Mouse (Mus musculus) hindbrain, embryonic 11.5 days (tissue): ENCODE data around the gene Mettl7a2. TPM values are rescaled to one million over a fixed set of nuclear protein-coding genes. Genes with fewer than 3 reads are reported as not detected.

Experiments
- ATAC-seq: fragments of 200-750 bp; cut with Nextera tagmentation; 2 replicates; pipeline ENCODE4 v1.8.0; 2017; ENCODE audit warnings: mild to moderate bottlenecking, moderate TSS enrichment, moderate library complexity; ENCODE audit not compliant: low FRiP score
- DNase-seq: peaks from one replicate; pipeline ENCODE4 v3.0.0-alpha.2; 2015; ENCODE audit warnings: low spot score
- H3K27ac ChIP-seq: fragments of 300-500 bp; sonication (generic); 2 replicates; pipeline ENCODE4 v1.5.1; 2014; ENCODE audit warnings: mild to moderate bottlenecking, low read depth, low read length
- H3K27me3 ChIP-seq: fragments of 300-500 bp; sonication (generic); 2 replicates; pipeline ENCODE4 v1.6.1; 2014; ENCODE audit warnings: mild to moderate bottlenecking, low read length, moderate library complexity, mixed read lengths; ENCODE audit not compliant: control insufficient read depth, insufficient read depth
- H3K36me3 ChIP-seq: fragments of 300-500 bp; sonication (generic); 2 replicates; pipeline ENCODE4 v1.6.1; 2014; ENCODE audit warnings: mild to moderate bottlenecking, low read length, moderate library complexity, mixed read lengths; ENCODE audit not compliant: control insufficient read depth, insufficient read depth
- H3K4me1 ChIP-seq: fragments of 300-500 bp; sonication (generic); replicated peaks from 2 replicates; pipeline ENCODE4 v1.6.1; 2014; ENCODE audit warnings: low read length, mixed read lengths; ENCODE audit not compliant: control insufficient read depth, insufficient read depth
- H3K4me2 ChIP-seq: fragments of 300-500 bp; sonication (generic); replicated peaks from 2 replicates; pipeline ENCODE4 v1.6.1; 2014; ENCODE audit warnings: mild to moderate bottlenecking, low read depth, low read length
- H3K4me3 ChIP-seq: fragments of 300-500 bp; sonication (generic); 2 replicates; pipeline ENCODE4 v1.5.1; 2014; ENCODE audit warnings: low read depth, low read length
- H3K9ac ChIP-seq: fragments of 300-500 bp; sonication (generic); 2 replicates; pipeline ENCODE4 v1.6.1; 2014; ENCODE audit warnings: low read depth, low read length
- H3K9me3 ChIP-seq: fragments of 300-500 bp; sonication (generic); 2 replicates; pipeline ENCODE4 v1.6.1; 2016; ENCODE audit warnings: low read length; ENCODE audit not compliant: control insufficient read depth
- WGBS: fragments of 180-500 bp; shearing (Covaris S2); extraction: QIAGEN DNeasy Blood & Tissue Kit; methylation state at CpG from one replicate; pipeline ENCODE4 v1.1.7; 2014; 5-methylcytosine and 5-hydroxymethylcytosine counted together
- polyA plus RNA-seq: library from polyadenylated mRNA; unstranded; fragments of >200 nt; fragmentation: Nextera tagmentation; extraction: Ambion mirVana; gene quantifications from 2 replicates; pipeline ENCODE4 v1.2.1, GENCODE M21; 2014

The Mettl7a2 gene
- polyA plus RNA-seq, 1 experiment from 2014 or later = not detected

DNA sequence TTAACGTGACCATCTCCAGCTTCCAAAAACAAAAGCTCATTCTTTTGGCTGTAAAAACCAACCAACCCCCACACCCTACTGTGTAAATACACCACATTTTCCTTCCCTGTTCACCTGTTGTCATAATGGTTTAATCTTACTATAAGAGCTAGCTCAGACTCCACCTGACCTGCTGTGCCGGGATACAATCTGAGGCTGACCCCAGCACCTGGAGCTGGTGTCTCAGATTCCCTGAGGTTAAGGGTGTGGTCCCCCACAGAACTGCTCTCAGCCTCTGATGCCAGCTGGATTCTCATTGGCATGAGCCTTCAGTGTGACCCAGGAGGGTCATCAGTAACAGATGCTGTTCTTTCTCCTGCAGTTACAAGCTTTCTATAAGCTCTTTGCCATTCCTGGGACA, 27.1 kb downstream of the Mettl7a2 start:
- no peak for DNase-seq
- no peak for ATAC-seq
- Histone ChIP-seq H3K27me3 (no peaks in the 10 kb centered on the region), H3K27ac (no peak overlapping the region), H3K4me2 (no peak overlapping the region), H3K36me3 (no peaks in the 10 kb centered on the region), H3K9me3 (no peaks in the 10 kb centered on the region), H3K4me1 (no peaks in the 10 kb centered on the region), H3K9ac (no peak overlapping the region), H3K4me3 (no peak overlapping the region)
- WGBS = 76% methylated on average over 2 of the region's 2 CpGs

DNA sequence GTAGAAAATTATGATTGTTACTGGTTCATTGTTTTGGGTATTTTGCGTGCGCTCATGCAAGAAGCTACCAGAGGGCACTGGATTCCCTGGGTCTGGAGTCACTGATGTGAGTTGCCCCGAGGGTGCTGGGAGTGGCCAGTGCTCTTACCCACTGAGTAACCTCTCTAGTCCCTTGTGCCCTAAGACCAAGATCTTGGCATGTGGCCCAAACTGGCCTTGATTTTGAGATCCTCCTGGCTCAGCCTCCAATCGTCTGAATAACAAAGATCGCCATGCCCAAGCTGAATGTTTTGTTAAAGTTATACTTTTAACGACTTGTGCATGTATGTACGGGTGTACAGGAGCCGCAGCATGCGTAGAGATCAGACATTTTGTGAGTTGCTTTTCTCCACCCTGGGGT, 32.7 kb downstream of the Mettl7a2 start:
- DNase-seq = no peak
- Histone ChIP-seq H3K27ac (no peak overlapping the region), H3K4me2 (no peak overlapping the region), H3K27me3 (no peaks in the 10 kb centered on the region), H3K9ac (no peak overlapping the region), H3K36me3 (no peaks in the 10 kb centered on the region), H3K4me1 (no peaks in the 10 kb centered on the region), H3K9me3 (no peaks in the 10 kb centered on the region), H3K4me3 (no peak overlapping the region)
- WGBS = 91% methylated on average over 9 of the region's 9 CpGs
- no peak for ATAC-seq

DNA sequence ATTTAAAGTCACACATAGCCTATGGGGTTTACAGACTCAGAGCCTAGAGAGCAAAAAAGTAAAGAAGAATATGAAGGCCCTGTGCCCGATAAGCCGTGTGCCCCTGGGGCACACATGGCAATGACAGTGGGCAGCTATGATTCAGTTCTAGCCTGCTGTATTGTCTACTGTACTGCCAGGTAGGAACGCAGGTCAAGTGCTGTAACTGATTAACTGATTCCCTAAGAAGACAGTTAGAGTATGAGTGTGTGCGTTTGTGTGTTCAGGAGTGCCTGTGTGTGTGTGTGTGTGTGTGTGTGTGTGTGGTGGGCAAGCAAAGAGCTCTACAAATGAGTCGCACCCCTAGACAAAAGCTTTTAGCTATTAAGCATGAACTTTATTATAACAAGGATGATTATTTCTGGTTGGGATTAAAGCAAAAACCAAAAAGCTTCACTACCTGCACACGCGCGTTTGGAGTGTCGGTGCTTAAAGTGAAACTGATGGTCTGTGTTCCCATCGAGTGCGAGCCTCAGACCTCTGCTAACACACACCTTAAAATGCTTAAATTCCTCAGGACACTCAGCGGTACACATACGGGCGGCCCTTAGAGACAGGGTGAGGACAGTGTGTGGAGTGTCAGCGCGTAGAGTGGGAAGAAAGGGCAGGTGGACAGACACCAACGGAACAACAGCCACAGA, 34.7 kb downstream of the Mettl7a2 start:
- Histone ChIP-seq H3K27me3 (no peaks in the 10 kb centered on the region), H3K4me3 (no peak overlapping the region), H3K9me3 (no peaks in the 10 kb centered on the region), H3K36me3 (no peaks in the 10 kb centered on the region), H3K27ac (no peak overlapping the region), H3K4me2 (no peak overlapping the region), H3K9ac (no peak overlapping the region), H3K4me1 (no peaks in the 10 kb centered on the region)
- DNase-seq (no peak), ATAC-seq (no peak)
- 95% methylated on average over 17 of the region's 17 CpGs for WGBS

DNA sequence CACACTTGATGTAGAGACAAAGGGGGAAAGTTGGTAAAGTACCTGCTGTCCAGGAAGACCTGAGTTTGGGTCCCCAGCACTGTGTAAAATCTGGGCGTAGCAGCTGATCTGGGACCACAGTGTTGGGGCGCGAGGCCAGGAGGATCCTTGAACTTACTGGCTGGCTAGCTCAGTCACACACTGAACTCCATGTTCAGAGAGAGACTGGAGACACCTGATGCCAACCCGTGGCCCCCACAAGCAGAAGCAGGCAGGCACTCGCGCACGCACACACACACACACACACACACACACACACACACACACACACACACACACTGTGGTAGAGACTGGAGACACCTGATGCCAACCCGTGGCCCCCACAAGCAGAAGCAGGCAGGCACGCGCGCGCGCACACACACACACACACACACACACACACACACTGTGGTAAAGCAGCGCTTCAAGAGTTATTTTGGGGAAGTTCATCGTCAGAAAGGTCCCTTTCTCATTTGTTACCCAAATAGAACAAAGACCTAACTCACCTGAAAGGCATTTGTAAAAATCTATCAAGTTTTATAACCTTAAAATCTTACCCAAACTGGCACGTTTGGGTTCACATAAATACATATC, 35.3 kb downstream of the Mettl7a2 start:
- no peaks in the 10 kb centered on the region for H3K9me3 ChIP-seq
- H3K4me2 ChIP-seq = no peak overlapping the region
- no peak overlapping the region for H3K4me3 ChIP-seq
- H3K27ac ChIP-seq = no peak overlapping the region
- H3K9ac ChIP-seq = no peak overlapping the region
- no peaks in the 10 kb centered on the region for H3K27me3 ChIP-seq
- DNase-seq (no peak), ATAC-seq (no peak)
- H3K36me3 ChIP-seq = no peaks in the 10 kb centered on the region
- WGBS = 90% methylated on average over 16 of the region's 16 CpGs
- no peaks in the 10 kb centered on the region for H3K4me1 ChIP-seq

DNA sequence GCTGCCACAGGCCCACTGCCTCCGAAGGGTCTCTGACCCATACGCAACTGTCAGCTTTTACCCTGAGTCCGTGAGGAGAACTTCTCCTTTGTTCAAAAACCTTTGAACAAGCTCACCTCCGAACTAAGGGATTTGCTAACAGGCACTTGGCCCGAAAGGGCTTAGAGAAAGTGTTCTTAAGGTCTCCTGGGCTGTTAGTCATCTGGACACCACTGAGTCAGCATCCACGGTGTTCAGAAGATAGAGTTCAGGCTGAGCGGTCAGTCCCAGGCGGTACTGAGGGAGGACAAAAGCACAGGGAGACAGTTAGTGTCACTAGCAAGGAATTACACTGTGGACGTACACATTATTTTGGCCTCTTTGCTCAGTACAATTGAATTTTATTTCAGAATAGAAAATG, 35.9 kb downstream of the Mettl7a2 start:
- ATAC-seq = no peak
- H3K9ac ChIP-seq = no peak overlapping the region
- H3K4me2 ChIP-seq = no peak overlapping the region
- WGBS = 70% methylated on average over 9 of the region's 9 CpGs
- 0 out of 2 replicates have a peak, but pooled peaks cover 3% of the 10 kb centered on the region for H3K36me3 ChIP-seq
- no peaks in the 10 kb centered on the region for H3K27me3 ChIP-seq
- no peaks in the 10 kb centered on the region for H3K4me1 ChIP-seq
- H3K4me3 ChIP-seq = no peak overlapping the region
- no peak overlapping the region for H3K27ac ChIP-seq
- DNase-seq = no peak
- H3K9me3 ChIP-seq = no peaks in the 10 kb centered on the region

DNA sequence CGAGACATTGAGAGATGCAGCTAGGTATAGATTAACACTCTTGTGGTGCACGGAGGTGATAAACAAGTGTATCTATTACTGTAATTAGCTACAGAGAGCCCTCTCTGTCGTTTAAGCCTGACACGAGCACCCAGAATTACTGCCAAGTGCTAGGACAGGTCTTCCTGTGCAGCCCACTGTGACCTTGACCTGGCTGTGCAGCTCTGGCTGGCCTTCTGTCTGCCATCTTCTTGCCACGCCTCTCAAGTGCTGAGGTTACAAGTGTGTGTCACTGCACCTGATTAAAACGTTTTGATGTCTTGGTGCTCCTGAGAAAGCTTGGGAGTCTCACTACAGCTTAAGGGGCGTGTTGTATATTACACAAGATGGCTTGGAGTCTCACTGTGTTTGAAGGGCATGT, 38.1 kb downstream of the Mettl7a2 start:
- Histone ChIP-seq H3K9me3 (no peaks in the 10 kb centered on the region), H3K4me3 (no peak overlapping the region), H3K36me3 (0 out of 2 replicates have a peak, but pooled peaks cover 3% of the 10 kb centered on the region), H3K27me3 (no peaks in the 10 kb centered on the region), H3K4me2 (no peak overlapping the region), H3K27ac (no peak overlapping the region), H3K4me1 (no peaks in the 10 kb centered on the region), H3K9ac (no peak overlapping the region)
- ATAC-seq (no peak), DNase-seq (no peak)
- 85% methylated on average over 7 of the region's 7 CpGs for WGBS

DNA sequence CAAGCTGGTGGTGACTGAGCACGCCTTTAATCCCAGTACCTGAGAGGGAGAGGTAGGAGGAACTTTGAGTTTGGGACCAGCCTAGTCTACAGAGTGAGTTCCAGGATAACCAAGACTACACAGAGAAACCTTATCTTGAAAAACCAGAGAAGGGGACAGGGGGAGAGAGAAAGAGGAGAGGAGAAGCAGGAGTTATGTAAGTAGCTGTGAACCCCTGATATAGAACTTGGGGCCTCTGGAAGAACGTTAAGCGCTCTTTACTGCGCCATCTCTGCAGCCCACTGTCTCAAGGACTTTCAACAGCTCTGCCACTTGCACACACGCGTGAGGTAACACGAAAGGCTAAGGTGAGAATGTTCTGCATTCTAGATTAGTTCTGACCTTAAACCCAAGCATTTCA, 38.6 kb downstream of the Mettl7a2 start:
- Histone ChIP-seq H3K4me3 (no peak overlapping the region), H3K4me2 (no peak overlapping the region), H3K27ac (no peak overlapping the region), H3K36me3 (0 out of 2 replicates have a peak, but pooled peaks cover 3% of the 10 kb centered on the region), H3K9ac (no peak overlapping the region), H3K9me3 (no peaks in the 10 kb centered on the region), H3K4me1 (no peaks in the 10 kb centered on the region), H3K27me3 (no peaks in the 10 kb centered on the region)
- 95% methylated on average over 7 of the region's 7 CpGs for WGBS
- DNase-seq (no peak), ATAC-seq (no peak)

DNA sequence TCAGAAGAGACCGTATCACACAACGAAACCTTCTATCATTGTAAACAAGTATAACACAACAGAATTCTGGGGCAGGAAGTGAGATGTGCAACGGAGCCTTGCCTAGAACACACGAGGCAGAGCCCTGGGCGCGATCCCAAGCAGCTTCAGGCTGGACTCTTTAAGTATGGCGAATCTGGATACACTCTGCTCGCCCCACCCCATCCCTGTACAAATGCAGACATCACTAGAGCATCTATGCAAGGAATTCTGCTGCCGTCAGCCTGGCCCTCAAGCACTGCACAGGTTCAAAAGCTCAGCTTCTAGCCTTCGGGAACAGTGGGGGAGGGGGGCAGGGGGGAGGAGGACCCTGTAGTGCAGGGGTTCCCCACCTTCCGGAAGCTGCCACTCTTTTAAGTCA, 40.0 kb downstream of the Mettl7a2 start:
- Histone ChIP-seq H3K4me2 (no peak overlapping the region), H3K27ac (no peak overlapping the region), H3K9me3 (no peaks in the 10 kb centered on the region), H3K4me3 (no peak overlapping the region), H3K9ac (no peak overlapping the region), H3K27me3 (no peaks in the 10 kb centered on the region), H3K4me1 (no peaks in the 10 kb centered on the region), H3K36me3 (peaks cover 5% of the 10 kb centered on the region; the same call in 1 of the 2 replicates)
- no peak for ATAC-seq
- 89% methylated on average over 11 of the region's 11 CpGs for WGBS
- no peak for DNase-seq

DNA sequence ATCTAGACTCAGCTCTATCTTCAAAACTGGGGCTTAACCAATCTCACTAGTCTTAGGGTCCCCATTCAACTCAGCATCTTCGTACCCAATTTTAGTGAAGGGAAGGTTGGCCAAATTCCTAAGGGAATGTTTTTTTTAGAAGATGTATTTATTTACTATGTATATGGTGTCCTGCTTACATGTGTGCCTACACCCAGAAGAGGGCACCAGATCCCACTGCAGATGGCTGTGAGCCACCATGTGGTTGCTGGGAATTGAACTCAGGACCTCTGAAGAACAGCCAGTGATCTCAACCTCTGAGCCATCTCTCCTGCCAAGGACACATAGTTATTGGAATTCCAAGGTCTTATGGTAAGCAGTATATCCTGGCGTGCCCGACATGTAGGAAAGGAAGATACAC, 42.6 kb downstream of the Mettl7a2 start:
- H3K4me1 ChIP-seq = no peaks in the 10 kb centered on the region
- peaks cover 13% of the 10 kb centered on the region for H3K36me3 ChIP-seq
- no peak for DNase-seq
- ATAC-seq = no peak
- no peak overlapping the region for H3K27ac ChIP-seq
- H3K4me3 ChIP-seq = no peak overlapping the region
- H3K4me2 ChIP-seq = no peak overlapping the region
- no peaks in the 10 kb centered on the region for H3K27me3 ChIP-seq
- WGBS = 96% methylated on average over 3 of the region's 3 CpGs
- no peak overlapping the region for H3K9ac ChIP-seq
- H3K9me3 ChIP-seq = no peaks in the 10 kb centered on the region
